Mouse (Mus musculus) cerebellum, adult 11-12 months (tissue): ENCODE results near the gene Cradd.

Source experiments
- DNase-seq: peaks from one replicate; pipeline ENCODE4 v3.0.0; 2022

Cradd gene

DNA sequence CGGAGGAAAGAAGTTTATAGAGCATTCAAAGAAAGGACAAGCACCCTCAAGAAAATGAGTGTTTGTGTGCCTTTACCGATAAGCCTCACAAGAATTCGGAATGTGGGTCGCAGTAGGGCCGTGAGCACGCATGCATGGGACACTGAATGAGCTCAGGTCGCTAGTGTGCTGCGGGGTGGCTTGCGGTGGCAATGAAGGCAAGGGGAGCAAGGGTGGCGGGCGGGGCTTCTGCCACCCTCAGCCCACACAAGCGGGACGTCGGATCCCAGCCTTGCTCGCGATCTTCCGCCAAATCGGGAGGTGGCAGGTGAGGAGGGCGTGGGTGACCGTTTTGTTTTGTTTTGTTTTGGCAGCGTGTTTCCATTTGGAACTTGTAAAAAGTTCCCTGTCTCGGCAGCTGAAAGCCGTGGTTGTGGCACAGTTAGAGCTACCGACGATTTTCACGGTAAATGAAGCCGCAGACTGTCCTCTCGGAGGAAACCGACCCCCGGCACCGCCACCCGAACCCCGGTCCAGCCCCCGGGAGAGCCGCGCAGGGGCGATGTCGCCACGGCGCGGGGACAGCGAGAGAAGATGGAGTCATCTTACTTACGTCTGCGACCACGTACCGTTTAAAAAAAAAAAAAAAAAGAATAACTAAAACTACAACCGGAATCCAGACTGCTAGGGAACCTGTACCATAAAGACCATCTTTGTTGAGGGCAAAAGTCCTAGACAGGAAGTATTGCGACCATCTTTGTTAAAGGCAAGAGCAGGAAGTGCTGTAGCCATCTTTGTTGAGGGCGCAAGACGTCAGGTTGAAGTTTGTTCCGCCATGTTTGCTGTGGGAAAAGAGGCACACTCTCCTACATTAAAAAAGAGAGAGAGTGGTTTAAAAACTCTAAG lies at the start of gene Cradd:
TSS of gene Cradd (minus strand) at position 741 of the 885 bp plus-strand sequence.
- peak; percentile 88 for DNase-seq

DNA sequence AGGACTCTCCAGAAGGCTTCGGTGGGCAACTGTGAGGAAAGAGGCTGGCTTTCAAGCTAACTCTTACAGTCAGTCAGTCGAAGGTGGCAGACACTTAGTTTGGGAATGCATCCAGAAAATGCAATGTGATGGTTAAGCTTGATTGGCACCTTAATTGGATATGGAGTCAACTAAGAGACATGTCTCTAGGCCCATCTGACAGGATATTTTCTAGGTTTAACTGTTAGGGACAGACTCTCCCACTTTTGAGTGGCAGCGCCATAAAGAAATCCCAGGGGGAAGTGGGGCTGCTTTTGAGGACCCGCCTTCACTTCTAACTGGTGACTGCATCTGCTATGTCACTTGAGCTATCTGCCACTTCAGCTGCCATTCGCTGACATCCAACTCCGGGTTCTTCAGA lies 49.4 kb upstream of the Cradd start:
- no peak for DNase-seq

DNA sequence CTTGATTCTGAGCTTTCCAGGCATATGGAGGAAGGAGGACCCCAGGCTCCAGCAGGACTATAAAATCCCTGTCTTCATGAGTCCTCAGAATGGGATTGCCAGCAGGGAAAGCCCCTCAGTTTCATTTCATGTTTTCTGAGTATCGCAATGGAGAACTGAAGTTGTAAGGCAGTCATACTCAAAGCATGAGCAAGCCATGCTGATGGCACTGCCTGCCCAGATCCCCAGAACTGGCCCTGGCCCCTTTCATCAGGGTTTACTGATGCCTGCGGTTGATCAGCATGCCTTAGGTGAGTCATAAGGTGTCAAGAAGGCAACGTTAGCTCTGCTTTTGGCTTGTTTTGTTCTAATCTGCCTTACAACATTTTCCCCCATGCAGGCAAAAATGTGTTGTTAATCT lies 48.0 kb upstream of the Cradd start:
- no peak for DNase-seq

DNA sequence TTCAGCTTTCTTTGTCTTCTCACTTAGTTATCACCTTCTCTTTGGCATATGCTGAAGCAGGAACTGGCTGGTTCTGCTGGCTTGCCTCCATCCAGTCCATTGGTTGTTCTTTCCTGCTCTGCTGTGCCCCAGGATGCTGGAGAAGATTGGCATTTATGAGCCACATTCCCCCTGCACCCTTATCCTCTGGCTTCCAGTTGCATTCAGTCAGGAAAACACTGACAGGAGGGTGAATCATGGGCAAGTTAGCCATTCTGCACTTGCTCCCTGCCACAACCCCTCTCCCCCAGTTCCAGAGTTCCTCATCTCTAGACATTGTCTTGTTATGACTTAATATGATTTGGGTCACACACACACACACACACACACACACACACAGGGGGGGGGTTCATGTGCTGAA lies 45.3 kb upstream of the Cradd start:
- DNase-seq: no peak

DNA sequence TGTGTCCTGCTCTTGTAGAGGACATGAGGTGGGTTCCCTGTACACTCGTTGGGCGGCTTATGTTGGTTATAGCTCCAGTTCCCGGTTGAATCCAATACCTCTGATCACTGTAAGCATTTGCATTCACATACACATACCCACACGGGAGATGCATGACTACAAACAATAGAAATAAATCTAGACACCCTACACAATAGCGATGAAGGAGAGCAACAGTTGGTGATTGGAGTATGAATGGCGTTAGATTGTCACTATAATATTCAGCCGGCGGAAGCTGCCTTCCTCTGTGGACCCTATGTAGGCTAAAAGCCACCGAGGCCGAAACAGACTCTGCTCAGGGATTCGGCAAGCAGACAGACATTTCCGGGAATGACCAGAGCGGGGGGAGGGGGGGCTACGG lies 44.2 kb upstream of the Cradd start:
- no peak for DNase-seq

DNA sequence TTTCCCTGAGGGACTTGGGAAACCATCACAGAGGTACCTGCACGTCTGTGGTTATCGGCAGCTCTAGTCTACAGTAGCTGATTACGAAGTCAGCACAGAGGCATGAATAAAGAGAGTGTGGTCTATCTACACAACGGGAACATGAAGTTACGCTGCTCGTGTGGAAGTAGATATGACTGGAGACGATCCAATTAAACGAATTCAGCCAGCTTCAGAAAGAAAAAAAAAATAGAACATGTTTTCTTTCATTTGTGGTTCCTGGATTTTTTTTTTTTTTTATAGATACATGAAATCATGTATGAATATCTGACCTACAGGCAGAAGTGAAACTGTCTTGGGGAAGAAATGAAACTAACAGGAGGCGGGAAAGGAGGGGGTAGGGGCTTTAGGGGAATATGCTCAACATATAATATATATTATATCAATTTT lies 43.7 kb upstream of the Cradd start:
- DNase-seq: no peak

DNA sequence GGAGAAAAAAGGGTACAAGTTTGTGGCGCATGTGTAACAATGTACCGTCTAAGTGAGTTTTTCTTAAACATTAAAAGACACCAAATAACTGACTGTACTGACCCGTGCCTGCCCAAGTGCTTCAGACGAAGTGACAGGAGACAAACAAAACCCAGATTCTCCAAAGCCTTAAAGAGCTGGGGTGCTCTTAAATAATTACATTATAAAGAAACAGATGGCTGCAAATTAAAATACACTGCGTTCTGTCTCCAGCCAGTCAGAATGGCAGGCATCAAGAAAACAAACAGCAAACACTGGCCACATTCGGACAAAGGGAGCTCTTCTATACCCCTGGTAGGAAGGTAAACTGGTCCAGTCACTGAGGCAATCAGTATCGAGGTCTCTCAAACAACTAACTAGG lies 43.3 kb upstream of the Cradd start:
- DNase-seq: no peak

DNA sequence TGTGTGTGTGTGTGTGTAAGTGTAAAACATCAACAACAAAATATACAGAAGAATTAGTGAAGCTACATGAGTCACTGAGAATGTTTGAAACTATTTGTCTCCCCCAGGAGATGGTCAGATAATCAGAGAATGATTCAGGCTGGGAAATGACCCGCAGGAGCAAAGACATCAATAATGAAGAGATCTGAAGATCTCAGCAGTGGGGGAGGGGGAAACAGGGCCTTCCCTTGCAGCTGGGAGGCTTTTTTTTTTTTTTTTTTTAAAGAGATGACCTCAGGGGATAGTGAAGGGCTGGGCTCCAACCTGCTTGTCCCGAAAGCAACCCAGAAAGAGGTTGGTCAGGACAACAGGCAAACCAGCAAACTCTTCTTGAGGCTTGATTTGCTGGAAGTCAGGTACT lies 38.4 kb upstream of the Cradd start:
- no peak for DNase-seq

DNA sequence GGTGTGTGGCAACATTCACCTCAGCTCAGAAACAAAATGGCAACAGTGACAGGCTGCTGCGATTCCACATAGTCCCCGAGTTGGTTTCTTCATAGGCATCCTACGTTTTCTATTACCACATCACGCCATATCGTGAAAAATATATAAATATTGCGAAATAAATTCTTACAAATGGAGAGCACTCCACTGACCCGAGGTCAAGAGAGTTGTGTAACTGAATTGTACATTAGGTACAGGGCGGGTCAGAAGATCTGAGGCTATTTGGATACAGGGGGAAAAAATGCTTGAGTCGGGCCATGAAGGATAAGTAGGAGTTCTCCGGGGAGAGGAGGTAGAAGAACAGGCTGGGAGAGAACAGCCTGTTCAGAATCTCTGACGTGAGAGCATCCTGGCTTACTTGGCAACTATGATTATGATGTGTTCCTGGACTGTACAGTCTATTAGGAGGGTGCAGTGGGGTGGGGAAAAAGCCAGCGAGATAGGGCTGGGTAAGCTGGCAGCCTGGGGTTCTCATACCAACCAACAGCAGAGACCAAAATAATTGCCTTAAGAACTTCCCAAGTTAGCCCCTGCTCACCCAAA lies 37.4 kb upstream of the Cradd start:
- no peak for DNase-seq

DNA sequence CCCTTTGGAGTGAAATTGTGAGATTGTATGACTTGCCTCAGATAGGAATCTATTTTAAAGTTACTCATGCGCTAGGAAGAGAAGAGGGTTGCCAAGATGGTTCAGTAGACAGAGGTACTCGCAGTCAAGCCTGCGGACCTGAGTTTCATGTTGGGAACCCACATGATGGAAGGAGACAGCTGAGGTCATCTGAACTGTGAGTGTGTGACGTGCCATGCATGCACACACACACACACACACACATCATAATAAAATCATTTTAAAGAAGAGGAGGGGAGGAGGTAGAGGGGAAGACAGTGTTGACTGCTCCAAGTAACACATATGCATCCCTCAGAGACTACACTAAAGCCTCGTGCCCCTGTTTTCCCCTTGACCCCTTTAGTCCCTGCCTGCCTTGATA lies 36.1 kb upstream of the Cradd start:
- DNase-seq: no peak

DNA sequence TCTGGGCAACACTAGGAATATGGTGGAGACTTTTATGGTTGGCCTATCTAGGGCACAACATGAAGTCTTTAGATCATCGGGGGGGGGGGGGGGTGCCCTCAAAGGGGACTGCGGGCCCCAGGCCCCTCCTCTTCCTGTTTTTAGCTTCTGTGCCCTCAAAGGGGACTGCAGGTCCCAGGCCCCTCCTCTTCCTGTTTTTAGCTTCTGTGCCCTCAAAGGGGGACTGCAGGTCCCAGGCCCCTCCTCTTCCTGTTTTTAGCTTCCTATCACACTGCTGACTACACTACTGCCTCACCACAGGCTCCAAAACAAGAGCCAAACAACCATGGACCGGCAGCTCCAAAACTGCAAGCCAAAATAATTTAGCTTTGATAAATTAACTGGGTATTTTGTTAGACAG lies 33.8 kb upstream of the Cradd start:
- DNase-seq: no peak

DNA sequence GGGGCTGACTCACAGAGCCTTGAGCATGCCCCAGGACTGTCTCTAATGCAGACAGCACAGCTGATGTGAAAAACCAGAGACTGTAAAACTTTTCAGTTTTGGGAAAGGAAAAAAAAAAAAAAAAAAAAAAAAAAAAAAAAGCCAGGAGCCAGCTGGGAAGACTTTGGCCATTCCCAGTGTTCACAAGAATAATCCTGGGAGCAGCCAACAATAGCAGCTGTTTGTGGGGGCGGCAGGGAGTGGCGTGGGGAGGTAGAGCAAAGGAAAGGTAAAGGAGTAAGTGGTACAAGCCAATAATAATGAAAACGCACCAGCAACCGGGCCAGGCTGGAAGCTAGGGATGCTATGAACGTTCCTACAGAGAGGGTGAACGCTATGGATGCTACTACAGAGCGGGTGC lies 32.8 kb upstream of the Cradd start:
- no peak for DNase-seq

DNA sequence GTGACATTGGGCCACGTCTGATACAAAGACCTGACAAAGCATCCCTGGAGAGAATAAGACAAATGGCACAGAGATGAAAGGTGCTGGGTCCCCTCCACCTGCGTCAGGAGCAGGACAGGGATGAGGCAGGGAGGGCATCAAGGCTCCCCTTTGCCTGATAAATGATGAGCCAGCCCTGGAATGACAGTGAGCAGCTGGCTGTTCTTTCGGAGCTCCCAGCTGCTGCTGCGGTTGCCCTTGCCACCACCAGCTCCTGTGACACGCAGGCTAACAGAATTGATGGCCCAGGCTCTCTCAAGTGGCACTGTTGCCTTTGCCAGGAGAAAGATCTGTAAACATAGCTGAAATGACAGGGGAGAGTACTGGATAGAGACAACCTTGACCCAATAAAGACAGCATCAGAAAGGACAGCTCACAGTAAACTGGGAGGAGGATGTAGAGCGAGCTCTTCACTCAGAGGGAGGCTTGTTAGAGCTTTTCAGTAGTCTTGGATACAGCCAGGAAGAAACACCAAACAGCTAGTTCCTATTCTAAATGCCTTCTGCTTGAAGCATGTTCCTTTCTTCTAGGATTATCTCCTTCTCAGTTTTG lies 31.8 kb upstream of the Cradd start:
- DNase-seq: no peak

DNA sequence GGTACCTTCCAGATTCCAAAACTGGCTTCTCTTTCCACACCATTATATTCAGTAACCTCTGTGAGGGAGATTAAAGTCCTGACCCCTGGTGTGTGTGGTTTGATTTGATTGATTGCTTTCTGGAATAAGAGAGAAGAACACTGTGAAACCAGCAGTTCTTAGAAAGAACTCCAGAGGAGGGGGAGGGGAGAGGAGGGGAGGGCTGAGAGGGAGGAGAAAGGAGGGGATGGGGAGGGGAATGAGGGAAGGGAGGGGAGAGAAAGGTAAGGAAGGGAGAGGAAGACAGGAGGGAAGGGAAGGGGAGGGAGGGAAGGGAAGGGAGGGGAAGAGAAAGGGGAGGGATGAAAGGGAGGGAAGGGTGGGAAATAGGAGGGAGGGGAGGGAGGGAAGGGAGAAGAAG lies 30.7 kb upstream of the Cradd start:
- no peak for DNase-seq

DNA sequence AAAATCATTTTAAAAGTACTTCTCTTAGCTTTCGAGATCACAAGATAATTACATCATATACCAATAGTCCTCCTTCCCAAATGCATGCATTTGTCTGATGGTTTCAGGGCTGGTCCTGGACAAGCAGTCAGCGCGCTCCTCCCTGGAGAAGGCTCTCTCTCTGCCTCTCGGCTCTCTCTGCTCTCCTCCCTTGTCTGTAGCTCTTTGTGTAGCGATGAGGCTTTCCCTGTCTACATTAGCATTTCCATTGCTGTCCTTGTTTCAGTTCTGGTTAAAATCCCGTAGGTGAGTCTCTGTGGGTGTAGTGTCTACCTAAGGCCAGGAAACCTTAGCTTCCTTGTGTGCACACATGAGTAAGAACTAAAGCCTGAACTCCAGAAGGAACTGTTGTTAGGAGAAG lies 30.1 kb upstream of the Cradd start:
- no peak for DNase-seq

DNA sequence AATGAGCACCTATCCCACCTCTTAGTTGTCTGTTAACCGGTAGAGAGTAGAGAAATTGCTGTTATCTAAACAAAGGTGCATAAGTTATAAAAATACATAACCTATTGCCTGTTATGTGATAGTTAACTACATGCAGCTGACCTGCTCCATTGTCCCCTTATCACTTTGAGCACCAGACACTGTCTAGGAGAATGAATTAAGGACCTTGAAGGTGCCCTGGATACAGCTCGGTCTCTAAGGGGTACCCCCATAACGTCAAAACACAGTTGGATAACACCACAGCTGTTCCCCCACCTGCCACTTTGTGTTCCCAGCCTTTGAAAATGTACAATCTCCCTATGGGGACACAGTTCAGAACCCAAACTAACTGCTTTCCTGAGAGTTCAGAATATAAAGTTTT lies 24.5 kb upstream of the Cradd start:
- no peak for DNase-seq

DNA sequence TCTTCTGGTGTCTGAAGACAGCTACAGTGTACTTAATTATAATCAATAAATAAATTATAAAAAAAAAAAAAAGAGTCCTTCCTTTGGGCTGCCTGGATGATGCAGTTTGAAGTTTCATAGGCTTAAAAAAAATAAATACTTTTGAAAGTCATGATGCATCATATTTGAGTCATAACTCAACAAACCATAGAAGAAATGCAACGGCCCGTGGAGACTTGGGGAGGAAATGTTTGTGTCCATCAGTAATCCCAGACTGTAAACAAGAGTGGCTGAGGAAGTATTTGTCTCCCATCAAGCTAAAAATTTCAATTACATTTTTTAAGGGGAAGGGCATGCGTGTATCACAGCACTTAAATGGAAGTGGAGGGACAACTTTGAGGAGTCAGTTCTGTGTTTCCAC lies 23.8 kb upstream of the Cradd start:
- DNase-seq: no peak

DNA sequence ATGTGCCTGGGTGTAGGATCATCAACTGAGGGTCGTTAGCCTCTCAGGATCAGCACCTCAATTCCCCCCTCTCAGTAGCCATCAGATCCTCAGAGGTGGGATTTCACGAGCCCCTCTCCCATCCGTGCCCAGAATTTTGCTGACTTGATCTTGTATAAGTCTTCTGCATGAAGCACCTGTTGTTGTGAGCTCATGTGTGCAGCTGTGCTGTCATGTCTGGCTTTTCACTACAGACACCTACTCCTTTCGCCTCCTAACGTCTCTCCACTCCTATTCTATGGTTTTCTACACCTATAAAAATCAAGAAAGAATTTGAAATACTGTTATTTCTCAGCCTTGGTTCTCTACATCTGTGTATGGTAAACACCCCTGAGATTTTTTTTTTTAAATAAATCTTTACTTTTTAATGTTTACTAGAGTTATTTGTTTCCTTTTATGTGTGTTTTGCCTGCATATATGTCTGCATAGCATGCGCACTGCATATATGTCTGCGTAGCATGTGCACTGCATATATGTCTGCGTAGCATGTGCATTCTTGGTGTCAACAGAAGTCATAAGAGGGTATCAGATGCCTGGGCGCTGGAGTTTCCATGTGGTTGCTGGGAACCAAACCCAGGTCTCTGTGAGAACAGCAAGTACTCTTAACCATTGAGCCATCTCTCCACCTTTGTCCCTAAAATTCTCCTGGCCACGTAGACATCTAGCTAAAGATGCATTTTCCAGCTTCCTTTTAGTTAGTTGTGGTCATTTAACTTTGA lies 19.1 kb upstream of the Cradd start:
- no peak for DNase-seq

DNA sequence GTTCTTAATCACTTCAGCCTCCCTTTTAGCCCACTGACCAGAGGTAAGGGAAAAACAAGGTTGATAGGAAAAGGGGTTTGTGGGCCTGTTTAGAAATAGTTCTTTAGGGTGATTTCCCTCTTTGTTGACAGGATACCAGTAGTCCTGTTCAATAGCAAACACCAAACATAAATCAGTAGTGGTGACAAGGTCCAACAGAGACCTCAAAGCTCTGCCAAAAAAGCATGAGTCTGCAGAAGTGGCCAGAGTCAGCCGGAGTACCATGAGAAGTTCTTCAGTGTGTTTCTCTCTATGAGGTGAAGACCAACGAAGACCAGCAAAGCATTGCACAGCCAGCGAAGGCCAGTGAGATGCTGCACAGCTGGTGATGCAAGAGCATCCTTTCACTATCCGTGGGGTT lies 16.7 kb upstream of the Cradd start:
- DNase-seq: no peak

DNA sequence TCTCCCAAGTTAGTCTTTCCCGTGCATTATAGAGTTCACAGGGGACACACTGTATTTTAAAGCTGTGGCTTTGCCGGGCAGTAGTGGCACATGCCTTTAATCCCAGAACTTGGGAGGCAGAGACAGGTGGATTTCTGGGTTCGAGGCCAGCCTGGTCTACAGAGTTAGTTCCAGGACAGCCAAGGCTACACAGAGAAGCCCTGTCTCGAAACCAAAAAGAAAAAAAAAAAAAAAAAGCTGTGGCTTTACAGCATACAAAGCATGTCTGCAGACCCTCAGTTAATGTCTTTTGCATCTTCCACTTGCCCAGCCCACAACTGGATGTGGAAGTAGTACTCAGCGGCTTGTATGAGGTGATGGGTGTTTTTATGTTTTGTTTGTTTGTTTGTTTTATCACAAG lies 13.7 kb upstream of the Cradd start:
- DNase-seq: no peak

DNA sequence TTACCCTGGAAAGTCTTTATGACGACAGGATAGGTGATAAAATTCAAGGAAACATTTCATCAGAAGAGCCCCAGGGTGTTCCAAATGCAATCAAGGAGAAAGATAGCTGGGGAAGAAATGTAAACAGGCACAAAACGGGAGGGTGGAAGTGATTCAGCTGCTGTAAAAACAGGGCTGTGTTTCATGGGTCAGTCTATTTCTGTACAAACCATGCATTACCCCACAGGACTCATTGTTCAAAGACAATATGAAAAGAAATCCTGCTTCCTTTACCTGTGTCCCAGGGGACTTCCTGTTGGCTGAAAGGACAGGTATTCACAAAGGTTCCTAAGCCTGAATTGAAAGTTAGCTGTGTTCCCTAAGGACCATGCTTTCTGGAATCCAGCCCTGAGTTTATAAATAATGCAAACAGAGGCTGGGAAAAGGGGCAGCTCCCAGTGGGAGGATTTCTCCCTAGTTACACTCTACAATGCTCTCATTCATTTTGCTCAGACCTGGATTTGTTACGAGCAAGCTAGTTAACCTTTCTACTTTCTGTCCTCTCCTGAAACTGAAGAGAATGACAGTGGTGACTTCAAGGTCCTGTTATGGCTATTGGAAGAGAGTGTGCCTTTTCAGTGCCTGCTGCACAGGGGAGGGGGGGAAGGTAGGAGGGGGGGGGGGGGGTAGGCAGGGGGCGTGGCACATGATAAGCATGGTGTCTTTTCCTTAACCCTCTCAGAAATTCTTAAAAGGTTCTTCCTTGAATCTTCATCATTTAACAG lies 13.0 kb upstream of the Cradd start:
- DNase-seq: no peak

DNA sequence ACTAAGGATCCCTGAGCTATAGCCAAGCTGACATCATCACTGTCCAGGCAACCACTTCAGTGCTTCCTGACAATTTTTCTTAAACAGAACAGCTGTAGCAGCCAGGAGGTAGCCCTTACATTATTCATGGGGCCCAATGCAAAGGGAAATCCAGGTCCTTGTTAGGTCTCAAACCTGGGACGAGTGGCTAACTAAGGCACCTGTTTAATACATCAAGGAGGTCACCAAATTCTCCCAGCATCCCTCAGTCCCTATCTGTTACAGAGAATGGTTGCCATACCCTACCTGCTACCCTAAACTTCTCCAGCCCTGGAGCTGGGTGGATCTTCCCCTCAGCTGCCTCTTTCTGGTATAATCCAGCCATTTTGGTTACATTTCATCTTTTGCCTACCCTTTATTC lies 10.9 kb upstream of the Cradd start:
- DNase-seq: no peak

DNA sequence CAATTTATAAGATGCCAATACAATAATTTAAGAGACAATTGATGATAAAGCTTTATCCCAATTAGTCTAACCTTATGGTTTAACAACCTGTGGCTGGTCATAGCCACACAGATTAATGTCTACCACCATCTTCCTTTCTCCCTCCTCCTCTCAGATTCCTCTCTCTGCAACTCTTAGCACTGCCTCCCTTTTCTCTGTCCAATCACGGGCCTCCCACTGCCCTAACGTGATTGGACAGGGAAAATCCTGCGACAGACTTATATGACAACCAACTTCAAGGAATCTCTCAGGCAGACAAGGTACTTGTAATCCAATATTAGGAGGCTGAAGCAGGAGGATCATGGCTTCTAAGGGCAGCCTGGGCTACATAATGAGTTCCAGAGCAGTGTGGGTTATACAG lies 8.7 kb upstream of the Cradd start:
- no peak for DNase-seq
